ENCODE assay signal across 21 mouse cellular contexts in genomic region chr7:90098253-90098652, GRCm38 (mm10).
"Had no signal": no experiment of that assay in that cellular context is flagged by ENCODE, and none has a peak within 500 bp of the region (broad histone marks: within the 10 kb centered on the region; RNA-seq: fewer than 3 reads in every experiment).

No protein-coding gene starts in this region.

- H3K27me3 ChIP-seq: limb, embryonic 13.5 days; midbrain, embryonic 13.5 days; neural tube, embryonic 13.5 days had no signal

- ATAC-seq: intestine, postnatal 0 days; liver, embryonic 12.5 days had no signal

- H3K4me1 ChIP-seq: limb, embryonic 10.5 days; neural tube, embryonic 13.5 days had no signal

- H3K27ac ChIP-seq: kidney, postnatal 0 days; limb, embryonic 10.5 days; limb, embryonic 13.5 days; liver, embryonic 12.5 days; liver, embryonic 15.5 days; midbrain, embryonic 10.5 days; neural tube, embryonic 13.5 days; stomach, postnatal 0 days had no signal

- DNase-seq: kidney, adult 2 months; kidney, postnatal 4 days; liver; lung, adult 2 months; lung, postnatal 14 days; lung, postnatal 4 days; thymus, adult 2 months; thymus, postnatal 14 days; thymus, postnatal 4 days had no signal

- H3K4me3 ChIP-seq: limb, embryonic 10.5 days; limb, embryonic 13.5 days; liver, embryonic 12.5 days; liver, embryonic 15.5 days; megakaryocyte, embryonic 14.5 days; myocyte; neural tube, embryonic 13.5 days had no signal

- H3K36me3 ChIP-seq: limb, embryonic 10.5 days; limb, embryonic 13.5 days; liver, embryonic 12.5 days; liver, embryonic 15.5 days; midbrain, embryonic 10.5 days; midbrain, embryonic 13.5 days; neural tube, embryonic 13.5 days had no signal
